Mouse (Mus musculus) adipose tissue, adult 10 weeks (tissue): ENCODE results near the gene 9330159F19Rik. TPM values are rescaled to one million over a fixed set of nuclear protein-coding genes. Genes with fewer than 3 reads are reported as not detected.

Experiments
- polyA plus RNA-seq: library from polyadenylated mRNA; stranded (reverse); fragments of 350-450 nt; fragmentation: Illumina TruSeq; extraction: RNeasy Lipid Tissue Mini Kit (QIAGEN cat#74804); gene quantifications from one replicate; pipeline ENCODE4 v1.2.3, GENCODE M21; 2014; ENCODE audit warnings: low read depth, low replicate concordance

The 9330159F19Rik gene
- polyA plus RNA-seq: 10.9 TPM

DNA sequence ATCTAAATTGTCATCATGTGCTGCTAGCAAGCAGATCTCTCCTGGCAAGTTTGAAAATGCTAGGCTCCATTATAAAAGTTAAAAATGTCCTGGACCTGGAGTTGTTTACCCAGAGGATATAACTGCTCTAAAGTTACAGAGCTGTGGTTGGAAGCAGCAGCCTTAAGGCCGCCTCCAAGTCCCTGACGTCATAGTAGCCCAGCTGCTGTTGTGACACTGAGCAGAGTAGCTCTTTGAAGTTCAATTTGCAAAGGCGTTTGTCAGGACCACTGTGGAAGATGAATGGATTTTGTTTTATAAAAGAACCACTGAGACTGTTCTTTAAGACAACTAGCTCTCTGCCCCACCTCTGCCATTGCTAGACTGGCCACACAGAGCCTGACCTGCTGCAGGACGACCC lies at the start of gene 9330159F19Rik:
9330159F19Rik (plus strand) TSS at position 154 of the 400 bp plus-strand sequence.

DNA sequence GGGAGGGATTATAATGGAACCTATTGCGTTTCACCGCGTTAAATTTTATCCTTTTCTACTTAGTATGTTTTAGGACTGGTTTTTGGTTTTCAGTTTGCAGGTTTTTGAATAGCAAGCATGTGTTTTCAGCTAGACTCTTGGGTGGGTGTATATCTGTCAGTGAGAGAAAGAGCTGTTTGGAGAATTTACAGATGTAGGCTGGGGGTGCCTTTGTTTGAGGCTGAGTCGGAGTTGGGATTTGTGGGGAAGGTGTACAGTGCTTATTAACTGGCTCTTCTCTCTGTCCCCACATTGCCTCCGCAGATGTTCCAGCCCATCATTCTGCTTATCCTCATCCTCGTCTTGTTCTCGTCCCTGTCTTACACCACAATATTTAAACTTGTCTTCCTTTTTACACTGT lies 12.8 kb upstream of the 9330159F19Rik start, which contains the start of gene Gm49353:
Gm49353 (plus strand) TSS at position 313 of the 400 bp plus-strand sequence.

Other genes starting within 250 kb of the 9330159F19Rik start
- not detected for gene 2310057J18Rik, start 225.3 kb upstream of the 9330159F19Rik start, polyA plus RNA-seq
- gene Soga3, start 67.8 kb upstream of the 9330159F19Rik start, polyA plus RNA-seq: 0.72 TPM
- gene Gm49353, start 12.7 kb upstream of the 9330159F19Rik start, polyA plus RNA-seq: not detected
- gene Echdc1, start 101.6 kb downstream of the 9330159F19Rik start, polyA plus RNA-seq: 64.4 TPM
- 44.0 TPM for gene Rnf146, start 150.8 kb downstream of the 9330159F19Rik start, polyA plus RNA-seq